Mouse (Mus musculus) limb, embryonic 11.5 days (tissue): ENCODE measurements around the gene Tbck. TPM values are rescaled to one million over a fixed set of nuclear protein-coding genes. Genes with fewer than 3 reads are reported as not detected.

Source experiments
- ATAC-seq: fragments of 200-750 bp; cut with Nextera tagmentation; 2 replicates; pipeline ENCODE4 v1.8.0; 2017; ENCODE audit warnings: low read depth; ENCODE audit not compliant: insufficient number of reproducible peaks, low FRiP score, low TSS enrichment
- DNase-seq: peaks from one replicate; pipeline ENCODE4 v3.0.0-alpha.2; 2015; ENCODE audit warnings: low spot score
- H3K27ac ChIP-seq: fragments of 300-500 bp; sonication (generic); replicated peaks from 2 replicates; pipeline ENCODE4 v1.5.1; 2014; ENCODE audit warnings: low read depth, mild to moderate bottlenecking, low read length
- H3K27me3 ChIP-seq: fragments of 300-500 bp; sonication (generic); 2 replicates; pipeline ENCODE4 v1.6.1; 2014; ENCODE audit warnings: mild to moderate bottlenecking, low read length, mixed read lengths; ENCODE audit not compliant: control insufficient read depth, insufficient read depth
- H3K36me3 ChIP-seq: fragments of 300-500 bp; sonication (generic); 2 replicates; pipeline ENCODE4 v1.6.1; 2014; ENCODE audit warnings: mild to moderate bottlenecking, low read length, moderate library complexity, mixed read lengths; ENCODE audit not compliant: control insufficient read depth, insufficient read depth
- H3K4me1 ChIP-seq: fragments of 300-500 bp; sonication (generic); 2 replicates; pipeline ENCODE4 v1.6.1; 2014; ENCODE audit warnings: low read length, mixed read lengths; ENCODE audit not compliant: control insufficient read depth, insufficient read depth
- H3K4me2 ChIP-seq: fragments of 300-500 bp; sonication (generic); 2 replicates; pipeline ENCODE4 v1.6.1; 2014; ENCODE audit warnings: low read depth, mild to moderate bottlenecking, moderate library complexity; ENCODE audit not compliant: severe bottlenecking
- H3K4me3 ChIP-seq: fragments of 300-500 bp; sonication (generic); 2 replicates; pipeline ENCODE4 v1.5.1; 2014; ENCODE audit warnings: low read depth, low read length
- H3K9ac ChIP-seq: fragments of 300-500 bp; sonication (generic); 2 replicates; pipeline ENCODE4 v1.6.1; 2014; ENCODE audit warnings: mild to moderate bottlenecking, low read length
- H3K9me3 ChIP-seq: fragments of 300-500 bp; sonication (generic); 2 replicates; pipeline ENCODE4 v1.6.1; 2016; ENCODE audit warnings: low read length; ENCODE audit not compliant: control insufficient read depth
- WGBS: fragments of 180-500 bp; shearing (Covaris S2); extraction: QIAGEN DNeasy Blood & Tissue Kit; methylation state at CpG from one replicate; pipeline ENCODE4 v1.1.7; 2014; 5-methylcytosine and 5-hydroxymethylcytosine counted together
- polyA plus RNA-seq: library from polyadenylated mRNA; unstranded; fragments of >200 nt; fragmentation: Nextera tagmentation; extraction: Ambion mirVana; gene quantifications from 2 replicates; pipeline ENCODE4 v1.2.1, GENCODE M21; 2014

Gene Tbck
- polyA plus RNA-seq, 1 experiment from 2014 or later, result 22.4 TPM

- no peaks in the 10 kb centered on the region for H3K9me3 ChIP-seq
- no peak overlapping the region for H3K9ac ChIP-seq
- no peak overlapping the region for H3K4me2 ChIP-seq
- DNase-seq (no peak), ATAC-seq (no peak)
- H3K4me3 ChIP-seq, result no peak overlapping the region
- H3K27ac ChIP-seq, result no peak overlapping the region
- WGBS, result 50% methylated on average over 2 of the region's 2 CpGs
- H3K36me3 ChIP-seq, result no peaks in the 10 kb centered on the region
- no peaks in the 10 kb centered on the region for H3K4me1 ChIP-seq
- H3K27me3 ChIP-seq, result no peaks in the 10 kb centered on the region
Observed at GRCm38 (mm10) chr3:132807888-132808579, 124.1 kb downstream of the Tbck start.

DNA sequence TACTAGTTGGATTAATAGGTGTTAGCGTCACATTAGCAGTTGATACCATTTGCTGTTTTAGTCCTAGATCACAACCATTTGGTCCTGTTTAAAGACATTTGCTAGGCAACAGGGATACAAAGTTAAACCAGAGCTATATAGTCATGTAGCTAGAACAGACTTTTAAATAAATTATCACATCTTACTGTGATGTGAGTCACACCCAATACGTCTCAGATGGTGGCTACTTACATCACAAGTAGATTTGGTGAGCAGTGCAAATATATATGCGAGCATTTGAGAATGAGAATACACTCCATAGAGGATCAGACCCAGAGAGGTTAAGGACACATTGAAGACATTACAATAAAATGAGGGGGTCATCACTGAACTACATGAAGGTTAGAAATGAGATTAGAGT lies 125.0 kb downstream of the Tbck start:
- ATAC-seq (no peak), DNase-seq (no peak)
- no peak overlapping the region for H3K4me2 ChIP-seq
- H3K9ac ChIP-seq, result no peak overlapping the region
- H3K27me3 ChIP-seq, result no peaks in the 10 kb centered on the region
- no peak overlapping the region for H3K4me3 ChIP-seq
- H3K9me3 ChIP-seq, result no peaks in the 10 kb centered on the region
- no peak overlapping the region for H3K27ac ChIP-seq
- H3K36me3 ChIP-seq, result no peaks in the 10 kb centered on the region
- 90% methylated on average over 3 of the region's 3 CpGs for WGBS
- no peaks in the 10 kb centered on the region for H3K4me1 ChIP-seq

DNA sequence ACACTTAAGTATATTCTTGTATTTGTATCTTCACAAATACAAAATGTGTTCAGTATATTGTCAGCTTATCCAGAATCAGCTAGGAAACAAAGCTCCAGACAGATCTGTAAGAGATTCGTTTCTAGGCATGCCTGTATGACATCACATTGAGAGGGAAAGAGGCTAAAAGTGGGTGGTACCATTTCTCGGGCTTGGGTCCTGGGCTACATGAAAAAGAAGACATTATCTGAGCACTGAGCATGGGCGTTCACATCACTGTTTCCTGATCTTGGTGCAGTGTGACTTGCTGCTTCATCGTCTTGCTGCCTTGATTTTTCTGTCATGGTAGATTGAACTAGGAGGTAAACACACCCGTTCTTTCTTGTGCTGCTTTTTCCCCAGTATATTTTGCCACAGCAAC lies 127.8 kb downstream of the Tbck start:
- no peak overlapping the region for H3K27ac ChIP-seq
- no peak for ATAC-seq
- no peaks in the 10 kb centered on the region for H3K36me3 ChIP-seq
- WGBS, result 84% methylated on average over 5 of the region's 5 CpGs
- no peaks in the 10 kb centered on the region for H3K27me3 ChIP-seq
- no peaks in the 10 kb centered on the region for H3K4me1 ChIP-seq
- no peaks in the 10 kb centered on the region for H3K9me3 ChIP-seq
- H3K4me3 ChIP-seq, result no peak overlapping the region
- H3K9ac ChIP-seq, result no peak overlapping the region
- no peak for DNase-seq
- no peak overlapping the region for H3K4me2 ChIP-seq

- Histone ChIP-seq H3K4me2 (no peak overlapping the region), H3K4me3 (no peak overlapping the region), H3K36me3 (no peaks in the 10 kb centered on the region), H3K27ac (no peak overlapping the region), H3K9ac (no peak overlapping the region), H3K27me3 (no peaks in the 10 kb centered on the region), H3K4me1 (no peaks in the 10 kb centered on the region), H3K9me3 (no peaks in the 10 kb centered on the region)
- ATAC-seq (no peak), DNase-seq (no peak)
- WGBS, result 75% methylated on average over 5 of the region's 5 CpGs
Observed at GRCm38 (mm10) chr3:132812356-132812755, 128.4 kb downstream of the Tbck start.

DNA sequence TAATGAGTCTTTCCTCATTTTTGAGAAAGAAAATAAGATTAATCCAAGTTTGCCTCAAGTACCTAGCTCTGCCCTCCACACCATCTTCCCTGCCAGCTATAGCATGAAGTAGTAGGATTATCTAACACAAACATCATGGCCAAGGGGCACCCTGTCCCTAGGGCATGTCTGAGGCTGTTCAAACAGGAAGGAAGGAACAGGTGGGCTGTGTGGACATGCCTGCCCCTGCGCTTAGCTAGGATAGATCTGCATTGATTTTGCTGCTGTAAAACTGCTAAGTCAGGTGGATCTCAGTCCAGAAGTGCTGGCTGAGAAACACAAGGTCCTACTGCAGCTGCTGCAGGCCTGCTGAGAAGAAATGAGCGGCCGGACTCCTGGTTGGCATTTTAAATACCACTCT lies 129.2 kb downstream of the Tbck start:
- 91% methylated on average over 3 of the region's 3 CpGs for WGBS
- H3K4me1 ChIP-seq, result no peaks in the 10 kb centered on the region
- no peak for ATAC-seq
- H3K4me2 ChIP-seq, result no peak overlapping the region
- DNase-seq, result no peak
- H3K27ac ChIP-seq, result no peak overlapping the region
- no peaks in the 10 kb centered on the region for H3K27me3 ChIP-seq
- no peaks in the 10 kb centered on the region for H3K36me3 ChIP-seq
- no peaks in the 10 kb centered on the region for H3K9me3 ChIP-seq
- no peak overlapping the region for H3K9ac ChIP-seq
- H3K4me3 ChIP-seq, result no peak overlapping the region

DNA sequence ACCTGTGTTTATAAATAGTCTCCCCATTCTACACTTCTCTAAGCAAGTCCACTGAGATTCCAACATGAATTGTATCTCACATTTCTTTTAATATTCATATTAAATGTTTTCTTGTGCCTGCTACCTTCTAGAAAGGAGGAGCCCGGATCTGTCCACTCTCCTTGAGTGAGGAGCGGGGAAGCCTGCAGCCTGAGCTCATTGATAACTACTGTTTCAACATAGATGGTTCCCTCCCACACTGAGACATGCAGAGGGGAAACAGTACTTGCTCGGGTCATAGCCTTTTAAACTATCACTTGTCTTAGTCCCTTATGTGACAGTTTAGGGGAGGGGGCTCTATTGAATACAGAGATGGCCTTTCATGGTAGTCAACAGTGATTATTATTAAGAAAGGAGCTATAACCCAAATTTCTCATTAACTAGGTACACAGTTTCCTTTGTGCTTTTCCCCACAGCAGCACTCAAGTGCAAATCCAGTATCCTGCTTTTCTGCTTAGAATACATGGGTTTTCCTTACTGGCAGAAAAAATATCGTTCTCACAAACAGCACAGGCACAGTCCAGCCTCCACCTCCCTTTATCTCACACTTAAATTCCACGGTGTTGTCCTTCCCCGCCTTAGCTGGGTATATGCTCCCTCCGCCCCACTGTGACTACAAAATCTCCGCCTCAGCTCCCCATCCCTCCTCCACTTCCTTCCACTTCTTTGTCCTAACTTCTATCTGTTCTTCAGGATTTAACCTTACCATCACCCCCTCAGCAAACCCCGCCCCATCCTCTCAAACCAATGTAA lies 130.0 kb downstream of the Tbck start:
- Histone ChIP-seq H3K9ac (no peak overlapping the region), H3K4me3 (no peak overlapping the region), H3K27ac (no peak overlapping the region), H3K4me1 (no peaks in the 10 kb centered on the region), H3K27me3 (no peaks in the 10 kb centered on the region), H3K36me3 (no peaks in the 10 kb centered on the region), H3K9me3 (no peaks in the 10 kb centered on the region), H3K4me2 (no peak overlapping the region)
- WGBS, result 89% methylated on average over 9 of the region's 9 CpGs
- ATAC-seq (no peak), DNase-seq (no peak)

DNA sequence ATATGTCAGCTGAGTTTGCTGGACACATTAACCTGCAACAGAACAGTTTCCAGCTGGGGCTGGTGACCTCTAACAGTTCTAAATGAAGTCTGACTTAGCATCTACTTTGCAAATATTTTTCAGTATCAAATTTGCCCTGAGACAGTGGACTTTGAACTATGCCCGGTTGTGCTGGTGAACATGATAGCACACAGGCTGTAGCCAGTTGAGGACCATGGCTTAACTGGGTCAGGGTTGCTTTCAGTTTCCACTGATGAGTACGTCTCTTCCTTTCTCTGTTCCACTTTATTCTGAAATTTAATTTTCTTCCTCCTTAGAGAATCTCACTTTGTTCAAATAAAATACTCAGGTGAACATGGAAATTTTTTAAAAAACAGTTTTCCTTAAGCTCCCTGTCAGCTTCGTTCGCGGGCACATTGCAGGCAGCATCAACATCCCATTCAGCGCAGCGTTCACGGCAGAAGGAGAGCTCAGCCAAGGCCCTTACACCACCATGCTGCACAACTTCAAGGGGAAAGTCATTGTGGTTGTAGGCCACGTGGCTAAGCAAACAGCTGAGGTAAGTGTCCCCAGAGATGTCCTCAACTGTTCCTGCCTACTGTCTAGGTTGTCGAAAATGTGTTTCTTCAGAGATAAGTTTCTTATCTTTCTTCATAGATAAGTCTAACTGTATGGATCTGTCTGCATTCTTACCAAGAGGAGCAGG lies 131.0 kb downstream of the Tbck start:
- ATAC-seq (no peak), DNase-seq (no peak)
- Histone ChIP-seq H3K27me3 (no peaks in the 10 kb centered on the region), H3K36me3 (no peaks in the 10 kb centered on the region), H3K4me1 (no peaks in the 10 kb centered on the region), H3K9ac (no peak overlapping the region), H3K4me2 (no peak overlapping the region), H3K4me3 (no peak overlapping the region), H3K9me3 (no peaks in the 10 kb centered on the region), H3K27ac (no peak overlapping the region)
- WGBS, result 91% methylated on average over 10 of the region's 10 CpGs

DNA sequence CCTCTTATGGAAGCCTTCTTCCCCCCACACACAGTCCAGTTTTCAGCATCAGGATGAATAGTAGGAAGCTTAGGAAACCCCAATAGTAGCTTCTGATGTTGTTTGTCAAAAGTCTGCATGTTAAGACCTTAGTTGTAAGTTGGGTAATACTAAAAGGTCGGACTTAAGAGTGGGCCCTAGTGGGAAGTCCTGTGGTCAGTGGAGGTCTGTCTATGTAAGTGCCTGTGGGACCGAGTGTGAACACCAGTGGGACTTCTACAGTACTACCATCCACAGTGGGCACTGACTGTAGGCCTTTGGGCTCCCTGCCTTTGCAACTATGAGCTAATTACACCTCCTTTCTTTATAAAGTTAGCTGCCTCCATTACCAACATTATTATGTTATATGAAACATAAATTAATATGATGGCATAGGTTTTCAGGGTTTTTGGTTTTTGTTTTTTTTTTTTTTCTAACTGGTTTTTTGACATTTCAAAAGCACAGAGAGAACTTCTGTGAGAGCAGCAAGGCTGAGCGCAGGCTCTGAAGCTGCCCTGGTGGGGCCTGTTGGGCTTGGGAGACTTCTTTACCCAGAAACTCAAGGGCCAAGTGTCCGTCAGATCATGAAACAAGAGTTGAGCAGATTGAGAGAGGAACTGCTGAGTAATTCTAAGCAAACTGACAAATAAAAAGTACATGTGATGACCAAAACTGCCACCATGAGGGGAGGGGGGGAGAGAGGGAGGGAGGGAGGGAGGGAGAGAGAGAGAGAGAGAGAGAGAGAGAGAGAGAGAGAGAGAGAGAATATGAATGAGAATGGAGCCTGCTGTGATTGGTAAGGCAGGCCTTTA lies 131.8 kb downstream of the Tbck start:
- 91% methylated on average over 4 of the region's 4 CpGs for WGBS
- no peaks in the 10 kb centered on the region for H3K9me3 ChIP-seq
- no peaks in the 10 kb centered on the region for H3K4me1 ChIP-seq
- no peaks in the 10 kb centered on the region for H3K36me3 ChIP-seq
- H3K4me2 ChIP-seq, result no peak overlapping the region
- ATAC-seq, result no peak
- H3K4me3 ChIP-seq, result no peak overlapping the region
- no peak overlapping the region for H3K27ac ChIP-seq
- H3K9ac ChIP-seq, result no peak overlapping the region
- H3K27me3 ChIP-seq, result no peaks in the 10 kb centered on the region
- DNase-seq, result no peak
